Mouse (Mus musculus): Measurements from ENCODE around the gene Bcar3. TPM values are rescaled to one million over a fixed set of nuclear protein-coding genes. Genes with fewer than 3 reads are reported as not detected.
A peak's percentile ranks its signal among the peaks of the same experiment; 100 is the strongest.

The Bcar3 gene
- polyA plus RNA-seq, 1 experiment from 2014 or later, result 6.8 TPM

DNA sequence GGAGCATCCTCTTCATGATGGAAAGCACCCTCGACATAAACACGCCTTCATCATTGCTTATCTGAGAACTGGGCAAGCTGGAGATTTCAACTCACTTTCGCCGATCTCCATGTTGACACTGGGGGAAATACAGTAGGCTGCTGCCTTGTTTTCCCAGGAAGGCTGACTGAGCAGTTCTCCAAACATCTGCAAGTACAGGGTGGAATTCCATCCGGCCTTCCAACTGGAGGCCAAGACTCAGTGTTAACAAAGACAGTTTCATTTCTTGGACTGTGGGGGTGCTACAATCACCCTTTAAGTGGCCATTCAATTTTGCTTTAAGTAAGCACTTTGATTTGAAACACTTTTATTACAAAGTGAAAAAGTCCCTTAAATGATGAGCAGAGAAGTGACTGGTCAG, 50.4 kb downstream of the Bcar3 start:
- H3K27ac ChIP-seq, result no peak overlapping the region
- 65% methylated on average over 5 of the region's 5 CpGs for WGBS (ENCODE audit: insufficient replicate concordance)

DNA sequence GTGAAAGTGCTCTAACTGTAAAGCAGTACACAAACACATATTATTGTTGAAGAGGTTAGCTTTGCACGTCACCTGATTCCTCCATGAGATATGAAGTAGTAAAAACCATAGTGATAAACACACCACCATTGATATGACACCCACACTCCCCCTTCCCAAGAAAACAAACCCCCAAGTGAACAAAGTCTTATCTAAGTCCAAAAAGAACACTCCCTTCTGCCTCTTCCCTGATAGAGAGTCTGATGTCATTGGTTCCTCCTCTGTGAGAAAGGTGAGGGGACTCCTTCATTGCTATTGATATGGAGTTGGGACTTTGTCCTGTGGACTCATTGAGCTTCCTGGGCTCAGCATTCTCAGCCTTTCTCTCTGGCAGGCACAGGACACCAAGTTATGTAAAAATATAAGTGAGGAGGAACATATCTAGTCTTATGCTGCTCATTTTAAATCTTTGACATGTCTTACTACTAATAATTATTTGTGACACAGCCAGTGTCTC, 52.1 kb downstream of the Bcar3 start:
- WGBS (ENCODE audit: insufficient replicate concordance), result 16% methylated on average over 1 of the region's 1 CpGs
- no peak overlapping the region for H3K9ac ChIP-seq
- no peaks in the 10 kb centered on the region for H3K27me3 ChIP-seq (replicated peaks)
- H3K9me3 ChIP-seq (replicated peaks), result no peaks in the 10 kb centered on the region
- no peak overlapping the region for H3K4me2 ChIP-seq
- H3K4me3 ChIP-seq, result no peak overlapping the region
- no peaks in the 10 kb centered on the region for H3K36me3 ChIP-seq
- H3K4me1 ChIP-seq, result peaks cover 7% of the 10 kb centered on the region
- ATAC-seq, result 0 out of 2 replicates have a peak, but pooled peaks have one; percentile 18
- no peak overlapping the region for H3K27ac ChIP-seq

More for the DNA sequence above, 50.4 kb downstream of the Bcar3 start:
- no peaks in the 10 kb centered on the region for H3K27me3 ChIP-seq (replicated peaks)
- no peak overlapping the region for H3K9ac ChIP-seq
- ATAC-seq, result no peak
- H3K36me3 ChIP-seq, result no peaks in the 10 kb centered on the region
- peaks cover 7% of the 10 kb centered on the region for H3K4me1 ChIP-seq
- no peak overlapping the region for H3K4me3 ChIP-seq
- H3K9me3 ChIP-seq (replicated peaks), result no peaks in the 10 kb centered on the region
- H3K4me2 ChIP-seq, result no peak overlapping the region

DNA sequence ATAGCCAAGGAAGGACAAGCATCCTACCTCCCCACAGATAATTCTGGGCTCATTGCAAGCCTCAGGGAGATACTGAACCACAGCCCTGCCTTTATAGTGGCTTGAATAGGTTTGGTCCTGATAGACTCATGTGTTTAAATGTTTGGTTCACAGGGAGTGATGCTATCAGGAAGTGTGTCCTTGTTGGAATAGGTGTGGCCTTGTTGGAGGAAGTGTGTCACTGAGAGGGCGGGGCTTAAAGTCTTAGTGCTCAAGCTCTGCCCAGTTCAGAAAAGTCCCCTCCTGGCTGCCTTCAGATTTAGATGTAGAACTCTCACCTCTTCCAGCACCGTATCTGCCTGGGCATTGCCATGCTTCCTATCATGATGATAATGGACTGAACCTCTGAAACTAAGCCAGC, 52.7 kb downstream of the Bcar3 start:
- H3K36me3 ChIP-seq, result no peaks in the 10 kb centered on the region
- no peak overlapping the region for H3K4me3 ChIP-seq
- no peak overlapping the region for H3K27ac ChIP-seq
- no peaks in the 10 kb centered on the region for H3K27me3 ChIP-seq (replicated peaks)
- no peak overlapping the region for H3K4me2 ChIP-seq
- H3K9me3 ChIP-seq (replicated peaks), result no peaks in the 10 kb centered on the region
- H3K4me1 ChIP-seq, result peaks cover 7% of the 10 kb centered on the region
- no peak overlapping the region for H3K9ac ChIP-seq
- 76% methylated on average over 2 of the region's 2 CpGs for WGBS (ENCODE audit: insufficient replicate concordance)
- no peak for ATAC-seq

DNA sequence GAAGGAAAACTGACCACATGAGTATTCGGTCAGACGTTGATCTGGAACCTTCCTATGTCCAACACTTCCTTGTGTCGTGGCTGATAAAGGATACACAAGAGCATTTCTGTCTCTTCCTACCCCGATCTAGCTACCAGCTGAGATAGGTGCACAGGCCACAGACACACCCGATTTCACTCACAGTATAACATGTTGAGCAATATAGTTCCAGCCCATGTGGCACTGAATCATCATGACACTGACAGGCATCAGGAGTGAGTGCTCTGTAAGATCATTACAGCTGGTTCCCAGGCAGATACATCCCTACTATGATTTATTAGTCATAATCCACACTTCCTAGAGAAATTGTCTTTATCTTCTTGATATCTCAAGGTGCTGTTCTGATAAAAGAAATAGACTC, 54.7 kb downstream of the Bcar3 start:
- Histone ChIP-seq H3K27ac (no peak overlapping the region), H3K9ac (no peak overlapping the region), H3K9me3 (replicated peaks) (no peaks in the 10 kb centered on the region), H3K4me2 (no peak overlapping the region), H3K27me3 (replicated peaks) (no peaks in the 10 kb centered on the region), H3K4me1 (peaks cover 7% of the 10 kb centered on the region), H3K36me3 (no peaks in the 10 kb centered on the region), H3K4me3 (no peak overlapping the region)
- 54% methylated on average over 5 of the region's 5 CpGs for WGBS (ENCODE audit: insufficient replicate concordance)
- ATAC-seq, result no peak

DNA sequence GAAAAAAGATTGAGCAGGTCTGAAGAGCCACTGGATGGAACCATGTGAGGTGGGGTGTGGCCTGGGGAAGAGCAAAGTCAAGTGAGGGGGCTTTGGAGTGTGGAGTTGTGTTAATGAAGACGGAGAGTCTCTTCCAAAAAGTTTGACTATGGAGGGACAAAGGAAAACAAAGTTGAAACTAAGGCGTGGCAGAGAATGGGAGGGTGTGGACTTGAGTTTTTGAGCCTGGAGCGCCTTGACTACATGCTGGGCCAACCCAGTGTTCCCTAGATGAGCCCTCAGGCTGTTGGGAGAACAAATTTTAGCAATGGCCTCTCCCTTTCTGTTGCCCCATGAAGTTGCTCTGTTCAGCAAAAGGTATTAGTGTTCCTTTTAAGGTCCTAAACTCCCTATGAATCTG, 58.9 kb downstream of the Bcar3 start:
- WGBS (ENCODE audit: insufficient replicate concordance), result 65% methylated on average over 3 of the region's 3 CpGs
- H3K27ac ChIP-seq, result no peak overlapping the region
- no peaks in the 10 kb centered on the region for H3K4me1 ChIP-seq
- H3K9ac ChIP-seq, result no peak overlapping the region
- no peaks in the 10 kb centered on the region for H3K27me3 ChIP-seq (replicated peaks)
- H3K36me3 ChIP-seq, result no peaks in the 10 kb centered on the region
- H3K9me3 ChIP-seq (replicated peaks), result no peaks in the 10 kb centered on the region
- ATAC-seq, result no peak
- H3K4me2 ChIP-seq, result no peak overlapping the region
- no peak overlapping the region for H3K4me3 ChIP-seq

DNA sequence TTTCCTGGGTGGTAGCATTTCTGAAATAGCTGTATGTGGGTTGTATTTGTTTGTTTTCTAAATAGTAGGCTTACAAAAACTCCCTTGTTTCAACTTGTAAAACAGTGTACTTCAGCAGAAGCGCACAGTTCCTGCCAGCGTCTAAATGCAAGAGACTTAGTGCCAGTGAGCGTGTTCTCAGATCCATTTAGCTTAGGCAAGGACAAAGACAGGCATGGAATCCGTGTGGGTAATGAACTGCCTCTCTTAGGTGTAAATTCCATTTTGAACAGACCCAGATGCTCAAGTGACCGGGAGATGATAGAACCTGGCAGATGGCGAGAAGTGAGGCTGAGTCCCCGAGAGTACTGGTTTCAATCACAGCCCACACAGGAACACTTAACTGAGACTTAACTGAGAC, 65.5 kb downstream of the Bcar3 start:
- Histone ChIP-seq H3K4me3 (no peak overlapping the region), H3K4me1 (0 out of 2 replicates have a peak, but pooled peaks cover 4% of the 10 kb centered on the region), H3K36me3 (no peaks in the 10 kb centered on the region), H3K27ac (no peak overlapping the region), H3K9me3 (replicated peaks) (no peaks in the 10 kb centered on the region), H3K4me2 (no peak overlapping the region), H3K9ac (no peak overlapping the region), H3K27me3 (replicated peaks) (no peaks in the 10 kb centered on the region)
- WGBS (ENCODE audit: insufficient replicate concordance), result 70% methylated on average over 7 of the region's 7 CpGs
- no peak for ATAC-seq

DNA sequence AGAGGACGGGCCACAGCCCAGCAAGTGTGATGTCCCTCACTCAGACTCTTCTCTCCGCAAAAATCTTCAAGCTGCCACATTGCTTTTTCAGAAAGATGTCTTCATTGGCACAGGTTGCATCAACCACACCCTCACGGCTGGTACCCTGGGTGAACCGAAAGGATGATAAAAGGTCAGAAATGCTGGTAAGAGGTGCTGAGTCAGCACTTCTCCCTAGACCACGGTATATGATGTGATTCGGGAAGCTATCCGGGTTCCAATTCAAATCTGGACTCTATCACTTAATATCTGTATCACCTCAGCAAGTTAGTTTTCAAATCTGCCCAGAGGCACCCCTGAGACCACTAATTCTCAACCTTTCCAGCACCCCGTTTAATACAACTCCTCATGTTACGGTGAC, 66.0 kb downstream of the Bcar3 start:
- WGBS (ENCODE audit: insufficient replicate concordance), result 83% methylated on average over 9 of the region's 9 CpGs
- Histone ChIP-seq H3K4me3 (no peak overlapping the region), H3K27ac (no peak overlapping the region), H3K4me2 (no peak overlapping the region), H3K9me3 (replicated peaks) (no peaks in the 10 kb centered on the region), H3K4me1 (0 out of 2 replicates have a peak, but pooled peaks cover 4% of the 10 kb centered on the region), H3K27me3 (replicated peaks) (no peaks in the 10 kb centered on the region), H3K9ac (no peak overlapping the region), H3K36me3 (no peaks in the 10 kb centered on the region)
- no peak for ATAC-seq

DNA sequence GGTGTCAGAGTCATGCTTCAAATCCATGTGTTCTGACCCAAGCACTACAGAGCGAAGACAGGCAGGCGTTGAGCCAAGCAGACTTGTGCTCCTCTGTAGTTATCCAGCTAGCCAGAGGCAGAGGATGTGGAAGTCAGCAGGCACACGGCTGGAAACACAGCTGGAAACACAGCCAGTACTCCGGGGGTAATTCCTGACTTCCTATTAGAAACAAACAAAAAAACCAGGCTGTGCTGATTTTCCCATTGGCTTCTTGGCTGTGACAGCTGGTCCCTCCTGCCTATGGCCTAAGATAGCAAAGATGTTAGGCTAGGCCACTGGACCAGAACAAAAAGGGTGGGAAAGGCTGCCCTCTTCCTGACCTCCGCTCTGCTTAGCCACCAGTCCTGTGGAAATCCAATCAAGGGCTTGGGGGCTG, 66.8 kb downstream of the Bcar3 start:
- 0 out of 2 replicates have a peak, but pooled peaks cover 4% of the 10 kb centered on the region for H3K4me1 ChIP-seq
- no peaks in the 10 kb centered on the region for H3K9me3 ChIP-seq (replicated peaks)
- no peak for ATAC-seq
- H3K27ac ChIP-seq, result no peak overlapping the region
- no peak overlapping the region for H3K4me3 ChIP-seq
- no peak overlapping the region for H3K4me2 ChIP-seq
- H3K9ac ChIP-seq, result no peak overlapping the region
- no peaks in the 10 kb centered on the region for H3K27me3 ChIP-seq (replicated peaks)
- 52% methylated on average over 5 of the region's 5 CpGs for WGBS (ENCODE audit: insufficient replicate concordance)
- no peaks in the 10 kb centered on the region for H3K36me3 ChIP-seq

DNA sequence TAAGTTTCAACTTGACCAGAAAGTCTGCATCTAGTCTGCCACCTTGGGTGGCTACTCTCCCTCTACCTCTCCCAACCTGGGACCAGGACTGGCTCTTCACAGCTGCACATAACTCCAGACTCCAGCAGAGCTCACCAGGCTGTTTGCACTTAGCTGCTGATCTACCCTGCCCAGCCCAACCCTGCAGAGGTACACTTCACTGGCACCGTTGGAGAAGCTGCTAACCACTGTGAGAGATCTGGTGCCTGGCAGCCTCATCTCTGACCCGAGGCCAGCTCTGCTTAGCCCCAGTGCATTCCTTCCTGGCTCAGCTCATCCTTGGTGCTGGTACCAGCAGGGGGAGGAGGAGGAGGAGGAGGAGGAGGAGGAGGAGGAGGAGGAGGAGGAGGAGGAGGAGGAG, 68.8 kb downstream of the Bcar3 start:
- ATAC-seq, result no peak
- 25% methylated on average over 2 of the region's 2 CpGs for WGBS (ENCODE audit: insufficient replicate concordance)

DNA sequence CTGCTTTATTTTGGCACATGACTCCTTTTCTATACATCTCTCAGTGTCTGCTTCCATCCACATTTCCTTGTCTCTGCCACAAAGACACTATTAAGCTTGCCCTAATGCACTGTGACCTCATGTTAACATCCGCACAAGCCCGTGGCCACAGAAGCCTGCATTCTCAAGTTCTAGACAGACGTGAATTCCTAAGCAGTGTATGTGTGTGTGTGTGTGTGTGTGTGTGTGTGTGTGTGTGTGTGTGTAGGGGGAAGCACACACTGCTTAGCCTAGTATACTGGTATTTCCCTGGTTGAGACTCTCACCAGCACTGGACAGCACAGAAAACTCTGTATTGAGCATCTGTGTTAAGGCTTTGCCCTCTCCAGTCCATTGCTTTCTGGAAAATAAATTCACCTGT, 70.6 kb downstream of the Bcar3 start:
- Histone ChIP-seq H3K27me3 (replicated peaks) (no peaks in the 10 kb centered on the region), H3K4me2 (no peak overlapping the region), H3K4me1 (0 out of 2 replicates have a peak, but pooled peaks cover 4% of the 10 kb centered on the region), H3K27ac (no peak overlapping the region), H3K9me3 (replicated peaks) (no peaks in the 10 kb centered on the region), H3K4me3 (no peak overlapping the region), H3K36me3 (no peaks in the 10 kb centered on the region), H3K9ac (no peak overlapping the region)
- no peak for ATAC-seq
- WGBS (ENCODE audit: insufficient replicate concordance), result 63% methylated on average over 3 of the region's 3 CpGs

More for the DNA sequence above, 68.8 kb downstream of the Bcar3 start:
- Histone ChIP-seq H3K27me3 (replicated peaks) (no peaks in the 10 kb centered on the region), H3K4me2 (no peak overlapping the region), H3K4me1 (0 out of 2 replicates have a peak, but pooled peaks cover 4% of the 10 kb centered on the region), H3K27ac (no peak overlapping the region), H3K4me3 (no peak overlapping the region), H3K9ac (no peak overlapping the region), H3K36me3 (no peaks in the 10 kb centered on the region), H3K9me3 (replicated peaks) (no peaks in the 10 kb centered on the region)

DNA sequence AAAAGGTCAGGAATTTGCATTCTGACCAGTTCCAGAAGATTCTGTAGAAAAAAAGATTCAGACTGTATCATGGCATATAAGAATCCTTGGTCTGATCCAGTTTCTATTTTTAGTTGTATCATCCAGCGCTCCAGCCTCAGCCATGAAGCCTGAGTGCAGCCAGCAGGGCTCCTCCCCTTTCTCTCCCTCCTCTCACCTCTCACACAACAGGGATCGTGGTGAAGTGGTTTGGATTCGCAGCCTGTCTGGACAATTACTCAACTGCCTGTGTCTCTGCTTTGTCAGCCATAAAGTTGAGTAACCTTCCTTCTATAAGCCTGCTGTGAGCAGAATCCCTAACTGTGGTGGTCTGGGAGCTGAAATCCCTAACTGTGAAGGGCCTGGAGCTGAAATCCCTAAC, 71.4 kb downstream of the Bcar3 start:
- no peak overlapping the region for H3K4me3 ChIP-seq
- H3K4me2 ChIP-seq, result no peak overlapping the region
- H3K4me1 ChIP-seq, result 0 out of 2 replicates have a peak, but pooled peaks cover 4% of the 10 kb centered on the region
- no peaks in the 10 kb centered on the region for H3K36me3 ChIP-seq
- H3K9me3 ChIP-seq (replicated peaks), result no peaks in the 10 kb centered on the region
- ATAC-seq, result no peak
- no peak overlapping the region for H3K27ac ChIP-seq
- no peaks in the 10 kb centered on the region for H3K27me3 ChIP-seq (replicated peaks)
- H3K9ac ChIP-seq, result no peak overlapping the region
- 23% methylated on average over 3 of the region's 3 CpGs for WGBS (ENCODE audit: insufficient replicate concordance)

DNA sequence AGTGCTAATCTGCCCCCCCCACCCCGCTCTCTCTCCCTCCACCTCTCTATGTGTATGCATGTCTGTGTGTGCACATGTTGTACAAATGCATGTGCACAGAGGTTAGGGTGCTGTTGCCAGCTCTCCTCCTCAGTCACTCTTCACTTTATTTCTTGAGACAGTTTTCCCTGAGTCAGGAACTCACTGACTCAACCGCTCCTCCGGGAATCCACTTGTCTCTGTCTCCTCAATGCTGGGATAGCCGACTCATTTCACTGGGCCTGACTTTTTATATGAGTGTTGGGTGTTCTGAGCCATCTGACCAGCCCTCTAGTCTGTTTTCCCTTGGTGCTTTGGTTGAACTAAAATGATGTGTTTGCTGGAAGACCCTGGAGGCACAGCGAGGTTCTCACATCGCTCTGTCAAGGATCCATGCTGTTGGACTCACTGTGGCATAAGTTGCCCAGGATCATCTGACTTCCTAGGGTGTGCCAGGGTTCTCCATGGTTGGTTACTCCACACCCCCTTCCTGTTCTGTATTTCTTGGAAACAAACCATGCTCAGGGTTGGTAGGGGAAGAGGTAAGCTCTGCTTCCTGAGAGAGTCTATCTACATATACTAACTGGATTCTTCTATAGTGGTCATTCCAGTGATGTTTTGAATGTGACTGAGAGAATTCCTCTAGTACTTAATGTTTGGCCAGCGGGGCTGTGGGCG, 77.9 kb downstream of the Bcar3 start:
- Histone ChIP-seq H3K4me1 (no peaks in the 10 kb centered on the region), H3K27ac (no peak overlapping the region), H3K4me2 (no peak overlapping the region), H3K27me3 (replicated peaks) (0 out of 2 replicates have a peak, but pooled peaks cover 6% of the 10 kb centered on the region), H3K9me3 (replicated peaks) (no peaks in the 10 kb centered on the region), H3K36me3 (no peaks in the 10 kb centered on the region), H3K4me3 (no peak overlapping the region), H3K9ac (no peak overlapping the region)
- 78% methylated on average over 8 of the region's 8 CpGs for WGBS (ENCODE audit: insufficient replicate concordance)
- ATAC-seq, result no peak
